In genomic region chr10:81407539-81408423, GRCm38 (mm10) we compare ENCODE assay signal across 8 mouse cellular contexts. TPM values are rescaled to one million over a fixed set of nuclear protein-coding genes. Genes with fewer than 3 reads are reported as not detected.
DNase-seq lines count a peak whose midpoint lies in the region; ATAC-seq and TF ChIP-seq lines count a peak whose summit lies in the region.

No protein-coding gene starts in this region.

- H3K4me3 ChIP-seq in brown adipose tissue, adult 24 weeks (ENCODE audit: insufficient read depth, low read depth, low read length) = peak overlapping the region; percentile 32
- H3K4me3 ChIP-seq in left cerebral cortex, adult 2 months = 0 out of 2 replicates have a peak overlapping the region, but pooled peaks have one; percentile 3

- H3K4me1 ChIP-seq in brown adipose tissue, adult 24 weeks (ENCODE audit: control insufficient read depth, insufficient read depth, insufficient read length, low read length) = peaks cover 44% of the 10 kb centered on the region

- peak overlapping the region; percentile 76 for H3K27ac ChIP-seq in brown adipose tissue, adult 24 weeks (replicated peaks; ENCODE audit: low read depth, low read length)
- peak overlapping the region; percentile 56 for H3K27ac ChIP-seq in left cerebral cortex, adult 2 months

- ATAC-seq in hematopoietic stem cell, adult 5-6 weeks (replicated peaks in 1 of 2; ENCODE audit: insufficient read depth in 1 of 2, low FRiP score in 2 of 2, low TSS enrichment in 1 of 2, low read depth in 1 of 2, poor library complexity in 2 of 2, severe bottlenecking in 2 of 2) = peak; percentile 62 to 63

- intact Hi-C loops in left cerebral cortex, adult 2 months (cut with DNase I) = no loop called here

- peak; percentile 69 to 77 for DNase-seq in left cerebral cortex, adult 18-20 months (ENCODE audit: low spot score in 2 of 2)
- DNase-seq in left cerebral cortex, adult 11 months (ENCODE audit: low spot score) = no peak
- DNase-seq in fibroblast of lung, adult 2 months (ENCODE audit: low read depth) = peak; percentile 88
- DNase-seq in left cerebral cortex, adult 2 months (ENCODE audit: extremely low spot score in 1 of 2, low spot score in 2 of 2) = peak; percentile 69 to 70
- peak; percentile 90 for DNase-seq in lung, postnatal 4 days
- peak; percentile 72 for DNase-seq in right cerebral cortex, postnatal 25 days

- no peak; the same call in 1 of the 2 replicates for TF ChIP-seq CTCF in left cerebral cortex, adult 2 months (IDR thresholded peaks at IDR 0.05)

RNA-seq across cellular contexts. Expression of gene Smim24, which starts 14.9 kb away (rescaled TPM):
- total RNA-seq in left cerebral cortex, adult 18-20 months (2021) = 1 to 10 TPM; 1.1 to 1.2 TPM
- 1.9 and 5.3 TPM in 2 replicates for polyA plus RNA-seq in brown adipose tissue, adult 24 weeks (2012; ENCODE audit: insufficient read depth, insufficient read length, missing spikeins)
- total RNA-seq in hematopoietic stem cell, adult 5-6 weeks (2017) = 17.4 and 20.4 TPM in 2 replicates
- 1 to 10 TPM; 1.3 to 1.4 TPM for total RNA-seq in left cerebral cortex, adult 2 months (2021)

RNA-seq across cellular contexts. Expression of gene Gm48552, which starts 19.0 kb away (rescaled TPM):
- total RNA-seq in left cerebral cortex, adult 18-20 months (2021) = 1 to 10 TPM; 2.7 to 2.8 TPM
- not detected in 2 replicates for polyA plus RNA-seq in brown adipose tissue, adult 24 weeks (2012; ENCODE audit: insufficient read depth, insufficient read length, missing spikeins)
- not detected in 2 replicates for total RNA-seq in hematopoietic stem cell, adult 5-6 weeks (2017)
- 1 to 10 TPM; 5.1 to 7.1 TPM for total RNA-seq in left cerebral cortex, adult 2 months (2021)

RNA-seq across cellular contexts. Expression of gene Gm48551, which starts 23.5 kb away (rescaled TPM):
- 1 to 10 TPM; 3.1 to 3.8 TPM for total RNA-seq in left cerebral cortex, adult 18-20 months (2021)
- 2.4 TPM in 1 of 2 replicates, not detected in the other for polyA plus RNA-seq in brown adipose tissue, adult 24 weeks (2012; ENCODE audit: insufficient read depth, insufficient read length, missing spikeins)
- total RNA-seq in hematopoietic stem cell, adult 5-6 weeks (2017) = 6.9 TPM in 1 of 2 replicates, not detected in the other
- 1 to 10 TPM; 2.0 to 3.4 TPM for total RNA-seq in left cerebral cortex, adult 2 months (2021)

RNA-seq across cellular contexts. Expression of gene Dohh, which starts 23.6 kb away (rescaled TPM):
- total RNA-seq in left cerebral cortex, adult 18-20 months (2021) = 10 to 100 TPM; 87.4 to 97.6 TPM
- 25.1 and 35.9 TPM in 2 replicates for polyA plus RNA-seq in brown adipose tissue, adult 24 weeks (2012; ENCODE audit: insufficient read depth, insufficient read length, missing spikeins)
- total RNA-seq in hematopoietic stem cell, adult 5-6 weeks (2017) = 13.2 and 15.3 TPM in 2 replicates
- total RNA-seq in left cerebral cortex, adult 2 months (2021) = 10 to 100 TPM; 87.1 to 95.1 TPM

RNA-seq across cellular contexts. Expression of gene Fzr1, which starts 29.5 kb away (rescaled TPM):
- total RNA-seq in left cerebral cortex, adult 18-20 months (2021) = 10 to 100 TPM; 71.1 to 72.1 TPM
- 9.3 and 10.3 TPM in 2 replicates for polyA plus RNA-seq in brown adipose tissue, adult 24 weeks (2012; ENCODE audit: insufficient read depth, insufficient read length, missing spikeins)
- 11.6 and 17.2 TPM in 2 replicates for total RNA-seq in hematopoietic stem cell, adult 5-6 weeks (2017)
- total RNA-seq in left cerebral cortex, adult 2 months (2021) = 10 to 100 TPM; 69.1 to 70.6 TPM
